Mouse (Mus musculus): Measurements from ENCODE around the gene Pip4k2a.

Pip4k2a gene

DNA sequence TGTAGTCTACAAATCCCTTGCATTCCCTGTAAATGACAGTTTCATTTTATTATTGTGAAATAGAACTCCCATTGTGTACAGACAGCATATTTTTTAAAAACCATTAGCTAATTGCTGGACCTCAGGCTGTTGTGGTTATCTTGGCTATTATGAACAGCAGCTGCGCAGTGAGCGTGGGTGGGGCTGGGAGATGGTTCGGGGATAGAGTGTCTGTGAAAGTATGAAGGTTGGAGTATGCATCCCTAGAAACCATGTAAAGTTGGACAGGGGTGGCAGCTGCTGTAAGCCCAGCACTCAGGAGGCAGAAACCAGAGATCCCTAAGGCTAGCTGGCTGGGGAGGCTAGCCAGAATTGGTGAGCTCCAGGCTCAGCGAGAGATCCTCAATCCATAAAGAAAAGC is 158.4 kb downstream of the Pip4k2a start:
- no peak for DNase-seq (ENCODE audit: low read depth)

DNA sequence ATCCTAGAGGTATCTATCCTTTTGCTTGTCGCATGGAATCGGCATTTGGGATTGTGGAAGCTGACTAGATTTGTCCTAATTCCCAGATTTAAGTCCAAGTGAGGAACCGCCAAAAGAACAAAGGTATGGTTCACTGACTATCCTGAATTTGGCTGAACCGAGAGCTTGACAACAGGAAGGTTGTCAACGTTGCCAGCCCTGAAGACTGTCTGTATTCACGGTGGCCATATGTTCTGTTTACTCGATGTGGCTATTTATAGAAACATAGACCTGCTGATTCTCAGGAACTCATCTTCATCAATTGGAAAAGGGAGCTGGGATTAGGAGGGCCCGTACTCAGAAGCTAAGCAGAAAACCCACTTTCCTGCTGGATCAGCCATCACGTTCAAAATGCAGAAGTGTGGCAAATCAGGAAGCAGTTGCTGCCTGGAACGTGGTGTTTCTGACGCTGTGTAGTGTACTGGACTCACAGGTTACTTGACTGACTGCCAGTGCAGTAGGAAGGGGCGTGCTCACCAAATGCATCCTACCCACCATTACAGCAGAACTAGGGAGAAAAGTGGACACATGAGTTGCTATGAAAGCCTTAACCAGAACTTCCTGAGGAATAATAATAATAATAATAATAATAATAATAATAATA is 162.5 kb downstream of the Pip4k2a start:
- DNase-seq (ENCODE audit: low read depth), result no peak

DNA sequence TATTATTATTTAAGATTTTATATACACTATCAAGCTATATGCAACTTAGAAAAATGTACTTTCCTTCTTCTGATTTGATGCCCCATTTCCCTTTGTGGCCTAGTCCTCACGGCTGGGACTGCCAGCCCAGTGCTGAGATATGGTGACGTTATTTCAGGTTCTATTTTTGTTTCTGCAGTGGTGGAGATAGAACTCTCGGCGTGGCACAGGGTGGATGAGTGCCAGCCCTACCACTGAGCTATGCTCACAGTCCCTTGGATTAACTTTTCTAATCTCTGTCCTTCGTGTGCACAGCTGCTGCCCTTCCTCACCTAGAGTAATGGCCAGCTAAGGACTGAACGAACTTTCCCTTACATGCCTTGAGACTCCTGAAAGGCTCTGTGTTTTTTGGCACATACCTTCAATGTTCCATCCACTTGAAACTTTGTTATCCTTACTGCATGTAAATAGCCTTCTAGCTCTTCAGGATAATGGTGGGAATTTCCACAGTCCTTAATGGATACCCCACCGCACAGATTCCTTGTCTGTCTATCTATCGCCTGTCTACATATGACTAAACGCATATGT is 164.8 kb downstream of the Pip4k2a start:
- DNase-seq (ENCODE audit: low read depth), result no peak

DNA sequence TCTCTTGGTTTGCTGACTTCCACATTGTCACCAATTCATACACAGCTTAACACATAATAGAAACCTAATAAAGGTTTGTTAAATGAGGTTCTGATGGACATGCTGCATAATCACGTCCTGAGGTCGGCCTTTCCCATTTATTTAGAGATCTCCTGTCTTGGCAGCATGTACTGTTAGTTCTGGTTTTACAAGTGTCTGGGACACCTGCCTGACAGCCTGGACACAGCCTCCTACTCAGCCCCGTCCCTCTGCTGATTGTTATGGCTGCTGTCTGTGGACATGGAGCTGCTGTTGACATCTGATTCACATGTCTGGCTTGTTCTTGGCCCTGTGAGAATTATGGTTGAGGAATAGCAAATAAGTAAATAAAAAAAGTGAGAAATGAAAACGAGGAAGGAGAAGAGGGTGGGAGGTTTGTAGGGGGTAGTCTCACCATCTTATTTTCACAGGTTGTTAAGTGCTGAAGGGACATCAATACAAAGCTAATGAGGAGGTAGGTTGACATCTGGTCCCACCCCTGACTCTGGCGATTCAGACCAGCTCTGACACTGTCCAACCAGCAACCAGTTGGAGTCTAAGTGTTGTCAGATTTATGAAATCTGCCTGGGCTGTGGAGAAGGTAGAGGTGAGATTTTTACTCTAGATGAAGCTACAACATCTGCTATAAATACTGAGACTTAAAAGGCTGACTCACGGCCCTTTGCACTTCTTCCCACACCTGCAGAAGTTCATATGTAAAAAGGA is 166.7 kb downstream of the Pip4k2a start:
- no peak for DNase-seq (ENCODE audit: low read depth)

DNA sequence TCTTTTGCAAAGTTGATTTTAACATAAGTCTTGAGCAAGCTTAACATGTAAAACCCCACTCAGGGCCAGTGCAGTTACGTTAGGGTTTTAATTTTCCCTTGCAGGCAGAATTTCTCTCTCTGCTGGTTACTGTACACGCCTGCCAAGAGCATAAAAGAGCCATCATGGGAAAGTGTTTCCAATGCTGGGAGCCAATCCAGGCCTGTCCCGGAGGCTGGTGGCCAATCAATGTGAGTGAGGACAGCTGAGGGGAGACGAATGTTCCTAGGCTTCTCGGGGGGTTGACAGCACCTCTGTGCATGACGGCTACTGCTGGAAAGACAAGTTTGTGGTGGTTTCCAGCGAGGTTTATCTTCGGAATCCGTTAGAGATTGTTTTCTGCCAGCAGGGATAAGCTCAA is 175.2 kb downstream of the Pip4k2a start:
- DNase-seq (ENCODE audit: low read depth), result no peak

DNA sequence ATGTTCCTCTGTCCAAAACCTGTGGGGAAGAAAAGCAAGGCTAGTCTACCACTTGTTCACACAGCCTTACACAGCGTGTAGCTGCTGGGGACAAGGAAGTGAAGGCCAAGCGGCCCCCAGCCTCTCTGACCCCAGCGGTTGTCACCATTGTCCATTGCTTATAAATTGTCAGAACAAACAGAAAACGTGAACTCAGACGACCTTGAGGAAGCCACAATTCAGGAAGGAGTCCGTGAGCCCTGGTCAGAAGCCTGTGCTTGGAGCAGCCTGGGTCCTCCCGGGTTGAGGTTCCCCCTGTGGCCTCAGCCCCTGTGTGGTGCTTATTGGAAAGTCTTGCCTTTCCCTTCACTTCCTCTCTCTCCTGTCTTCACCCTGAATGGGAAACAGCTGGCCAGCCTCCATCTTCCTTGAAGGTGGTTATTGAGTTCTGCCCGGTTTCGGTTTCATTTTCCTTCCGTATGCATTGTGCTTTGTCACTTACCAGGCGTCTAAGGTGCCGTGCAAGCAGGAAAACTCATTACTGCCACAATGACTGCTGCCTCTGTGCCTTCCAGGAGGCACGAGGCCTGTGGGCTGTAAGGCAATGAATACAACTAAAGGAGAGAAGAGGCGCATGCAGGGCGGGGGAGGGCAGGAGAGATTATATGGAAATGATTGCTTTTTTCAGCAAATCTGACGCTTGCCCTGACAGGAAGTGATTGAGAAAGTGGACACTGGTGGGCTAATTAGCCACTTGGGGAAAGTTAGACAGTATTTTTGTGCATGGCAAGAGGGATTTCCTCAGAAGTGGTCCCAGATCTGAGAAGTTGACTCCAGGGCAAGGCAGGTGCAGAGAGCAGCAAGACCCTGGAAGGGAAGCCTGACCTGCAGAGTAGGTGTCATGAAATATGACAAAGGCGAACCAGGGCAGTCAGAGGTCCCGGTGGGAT is 176.2 kb downstream of the Pip4k2a start:
- DNase-seq (ENCODE audit: low read depth), result peak; percentile 28

DNA sequence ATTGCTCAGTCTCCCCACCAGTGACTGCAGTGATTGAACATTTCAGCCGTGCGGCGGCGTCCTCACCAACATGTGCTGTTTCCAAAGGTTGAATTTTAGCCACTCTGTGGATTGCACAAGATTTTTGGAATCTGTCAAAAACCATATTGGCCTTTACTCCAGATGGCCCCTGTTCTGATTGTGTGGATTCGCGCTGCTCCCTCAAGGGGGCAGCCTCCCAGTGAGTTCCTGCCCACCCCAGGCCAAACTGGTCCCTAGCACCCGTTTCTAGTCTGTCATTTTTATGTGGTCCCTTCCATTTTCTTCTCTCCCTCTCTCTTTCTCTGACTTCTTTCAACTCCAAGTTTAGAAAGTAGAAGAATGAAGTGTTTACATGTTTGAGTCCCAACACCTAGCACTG is 178.4 kb downstream of the Pip4k2a start:
- DNase-seq (ENCODE audit: low read depth), result no peak

DNA sequence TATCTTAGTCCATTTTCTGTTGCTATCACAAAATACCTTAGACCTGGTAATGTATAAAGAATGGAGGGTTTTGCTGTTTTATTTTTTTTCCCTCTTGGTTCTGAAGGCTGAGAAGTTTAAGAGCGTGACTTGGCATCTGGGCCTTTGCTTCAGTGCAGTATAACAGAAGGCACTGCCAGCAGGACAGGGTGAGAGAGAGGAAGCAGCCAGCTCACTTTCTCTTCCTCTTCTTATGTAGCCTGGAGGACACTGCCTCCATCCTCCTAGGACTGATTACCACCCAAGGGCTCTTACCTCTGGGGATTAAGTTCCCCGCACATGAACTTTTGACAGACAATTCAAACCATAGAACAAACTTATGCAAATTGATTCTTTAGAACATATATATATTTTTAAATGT is 181.9 kb downstream of the Pip4k2a start:
- DNase-seq (ENCODE audit: low read depth), result no peak

DNA sequence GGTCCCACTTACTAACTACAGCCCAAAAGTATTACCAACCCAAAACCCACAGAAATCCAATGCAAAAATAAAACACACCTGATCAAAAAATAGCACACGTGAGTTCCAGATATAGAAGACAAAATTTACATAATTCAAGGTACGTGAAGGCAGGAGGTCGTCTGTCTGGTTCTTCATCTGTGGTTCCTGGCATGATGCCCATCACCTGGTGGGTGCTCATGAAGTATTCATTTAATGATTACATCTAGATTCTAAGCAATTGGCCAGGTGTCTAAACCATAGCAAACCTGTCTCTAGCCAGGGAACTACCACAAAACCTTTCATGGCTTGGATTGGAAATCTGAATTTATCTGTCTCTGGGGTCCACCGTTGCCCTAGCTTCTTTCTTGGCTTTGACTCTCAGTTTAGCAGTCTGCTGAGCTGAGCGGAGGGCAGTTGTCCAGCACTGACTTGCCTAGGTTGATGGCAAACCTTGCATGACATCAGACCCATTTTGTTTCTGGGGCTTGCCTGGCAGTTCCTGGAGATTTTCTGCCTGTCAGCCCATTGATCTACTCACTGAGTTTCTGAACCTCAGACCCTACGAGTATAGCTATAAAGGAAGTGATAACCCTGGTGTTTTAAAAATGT is 182.5 kb downstream of the Pip4k2a start:
- DNase-seq (ENCODE audit: low read depth), result no peak

DNA sequence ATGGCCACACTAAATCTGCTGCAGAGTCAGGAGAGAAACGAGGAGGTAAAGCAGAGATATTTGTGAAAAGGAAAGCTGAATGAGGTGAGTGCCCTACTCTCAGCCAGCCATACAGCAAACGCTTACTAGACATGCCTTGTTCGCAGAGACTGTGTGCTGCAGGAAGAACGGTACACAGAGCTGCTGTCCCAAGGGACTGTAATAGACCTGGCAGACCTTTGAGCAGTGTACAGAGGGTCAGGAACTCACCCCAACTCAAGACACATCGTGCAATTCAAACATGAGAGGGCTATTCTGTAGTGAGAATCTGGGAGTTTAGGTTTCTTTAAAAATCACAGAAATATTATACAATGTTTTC is 183.5 kb downstream of the Pip4k2a start:
- DNase-seq (ENCODE audit: low read depth), result no peak

DNA sequence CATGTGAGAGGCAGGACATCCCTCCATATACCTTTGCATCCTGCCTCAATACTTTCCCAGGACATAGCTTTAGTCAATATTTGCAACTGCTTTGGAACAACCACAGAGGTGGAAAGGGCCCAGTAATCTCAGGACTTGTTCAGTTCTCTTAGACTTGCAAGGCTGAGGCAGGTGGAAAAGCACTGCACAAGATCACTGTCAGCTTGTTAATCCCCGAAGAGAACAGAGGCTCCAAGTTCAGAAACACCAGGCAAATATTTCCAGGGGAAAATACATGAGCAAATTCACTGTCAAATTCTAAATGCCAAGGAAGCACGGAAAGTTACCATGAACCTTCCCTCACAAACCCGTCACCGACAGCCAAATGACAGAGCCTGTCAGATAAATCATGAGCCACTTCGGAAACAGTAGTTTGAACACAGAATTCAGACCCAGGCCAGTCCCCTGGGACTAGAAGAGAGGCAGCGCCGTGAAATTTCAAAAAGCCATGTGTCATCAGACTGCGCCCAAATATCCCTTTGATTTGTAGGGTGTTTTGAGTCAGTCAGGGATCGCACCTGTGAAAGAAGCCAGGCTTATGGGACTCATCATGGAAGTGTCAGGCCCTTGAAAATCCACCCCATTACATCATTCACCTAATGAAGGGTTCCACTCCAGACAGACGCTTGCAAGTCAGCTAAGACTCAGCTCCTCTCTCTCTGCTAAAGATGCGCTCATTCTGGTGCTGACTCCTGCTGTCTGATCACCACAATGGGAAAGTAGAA is 184.1 kb downstream of the Pip4k2a start:
- DNase-seq (ENCODE audit: low read depth), result no peak

DNA sequence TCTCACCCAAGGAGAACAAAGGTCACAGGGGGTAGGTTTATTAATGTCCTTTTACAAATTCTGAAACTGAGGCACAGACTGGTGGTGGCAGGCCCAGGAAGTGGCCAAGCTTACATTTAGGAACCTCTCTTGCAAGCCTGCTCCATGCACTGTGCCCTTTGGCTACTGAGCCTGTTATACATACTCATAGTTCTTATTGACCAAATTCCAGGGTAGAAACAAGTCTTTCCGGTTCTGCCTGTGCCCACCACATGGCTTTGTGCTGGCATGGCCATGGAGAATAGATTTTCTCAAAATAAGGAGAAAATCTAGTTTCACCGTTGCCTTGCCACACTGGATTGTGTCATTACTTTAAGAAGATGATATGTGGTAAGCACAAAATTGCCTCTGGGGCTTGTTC is 190.0 kb downstream of the Pip4k2a start:
- no peak for DNase-seq (ENCODE audit: low read depth)

DNA sequence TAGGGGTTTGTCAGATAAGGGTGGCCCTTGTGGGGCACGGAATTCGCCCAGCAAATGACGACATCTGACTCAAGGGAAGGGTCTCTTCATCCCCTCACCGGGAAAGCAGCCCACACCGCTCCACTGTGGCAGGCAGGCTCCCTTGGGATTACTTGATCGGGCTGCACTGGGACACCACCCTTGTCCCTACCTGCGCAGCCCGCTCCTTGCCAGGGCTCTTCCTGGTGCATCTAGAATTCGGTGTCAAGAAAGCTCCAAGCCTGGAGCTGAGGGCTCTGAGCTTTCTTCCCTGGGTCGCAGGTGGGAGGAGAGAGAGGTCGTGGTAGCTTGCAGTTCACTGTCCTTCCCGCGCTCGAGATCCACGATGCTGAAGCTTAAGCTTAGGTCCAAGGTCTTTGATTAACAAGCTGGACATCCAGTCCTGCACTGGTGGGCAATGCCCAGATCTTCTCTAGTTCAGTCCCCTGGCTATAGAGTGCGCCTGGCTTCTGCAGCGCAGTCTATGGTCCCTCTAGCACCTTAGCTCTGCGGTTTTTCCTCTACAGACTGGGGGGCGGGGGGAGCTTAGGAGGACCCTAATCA is 196.6 kb downstream of the Pip4k2a start:
- no peak for DNase-seq (ENCODE audit: low read depth)

DNA sequence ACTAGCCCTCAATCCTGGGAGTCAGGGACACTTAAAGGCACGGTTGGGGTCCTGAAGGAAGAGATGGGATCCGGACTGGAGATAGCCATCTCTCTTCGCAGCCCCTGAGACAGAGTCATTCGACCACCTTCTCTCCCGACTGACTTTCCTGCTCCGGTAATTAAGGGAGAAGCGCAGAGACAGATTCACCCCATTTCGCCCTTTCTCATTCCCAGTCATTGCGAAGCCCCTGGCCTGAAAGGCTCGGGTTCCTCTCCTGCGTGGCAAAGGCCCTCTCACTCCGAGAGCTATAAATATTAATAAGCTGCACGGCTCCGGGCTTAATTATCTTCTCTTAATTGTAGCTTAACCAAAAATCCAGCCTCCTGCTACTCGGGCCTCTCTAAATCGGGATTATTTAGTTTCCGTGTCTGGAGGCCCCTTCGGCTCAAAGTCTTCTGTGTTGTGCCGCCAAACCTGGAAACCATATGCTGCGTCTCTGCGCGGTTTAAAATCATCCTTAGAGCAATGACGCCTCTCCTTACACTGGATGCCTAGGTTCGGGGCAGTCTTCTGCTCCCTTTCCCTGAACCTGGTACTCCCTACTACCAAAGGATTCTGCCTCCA is 197.2 kb downstream of the Pip4k2a start:
- DNase-seq (ENCODE audit: low read depth), result no peak

DNA sequence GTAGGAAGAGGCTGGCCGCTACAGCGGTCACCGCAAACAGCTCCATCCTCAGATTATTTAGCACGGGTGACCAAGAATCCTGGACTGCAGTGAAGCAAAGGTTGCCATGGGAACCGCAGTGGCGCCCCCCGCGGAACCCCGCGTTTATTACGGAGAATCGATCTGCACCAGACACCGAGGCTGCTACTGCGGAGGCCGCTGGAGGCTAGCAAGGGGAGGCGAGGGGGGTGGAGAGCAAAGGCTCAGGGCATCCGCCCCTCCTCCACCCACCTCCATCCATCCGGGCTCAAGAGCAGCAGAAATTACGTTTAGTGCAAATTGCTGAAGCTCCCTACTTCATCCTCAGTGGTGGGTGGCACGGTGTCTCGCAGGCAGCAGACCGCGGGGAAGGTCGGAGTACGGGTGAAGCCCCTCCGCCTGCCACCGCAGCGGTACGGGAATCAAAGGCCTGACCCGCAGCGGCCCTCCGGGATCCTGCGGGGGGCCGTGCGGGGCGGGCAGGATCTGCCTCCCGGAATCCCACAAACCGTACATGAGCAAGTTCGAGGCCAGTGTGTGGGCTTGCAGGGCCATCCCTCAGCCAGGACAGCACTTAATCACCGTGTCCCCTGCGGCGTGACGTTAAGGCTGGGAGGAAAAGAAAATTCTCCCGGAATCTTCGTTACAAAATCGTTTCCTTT is 197.8 kb downstream of the Pip4k2a start:
- DNase-seq (ENCODE audit: low read depth), result no peak

DNA sequence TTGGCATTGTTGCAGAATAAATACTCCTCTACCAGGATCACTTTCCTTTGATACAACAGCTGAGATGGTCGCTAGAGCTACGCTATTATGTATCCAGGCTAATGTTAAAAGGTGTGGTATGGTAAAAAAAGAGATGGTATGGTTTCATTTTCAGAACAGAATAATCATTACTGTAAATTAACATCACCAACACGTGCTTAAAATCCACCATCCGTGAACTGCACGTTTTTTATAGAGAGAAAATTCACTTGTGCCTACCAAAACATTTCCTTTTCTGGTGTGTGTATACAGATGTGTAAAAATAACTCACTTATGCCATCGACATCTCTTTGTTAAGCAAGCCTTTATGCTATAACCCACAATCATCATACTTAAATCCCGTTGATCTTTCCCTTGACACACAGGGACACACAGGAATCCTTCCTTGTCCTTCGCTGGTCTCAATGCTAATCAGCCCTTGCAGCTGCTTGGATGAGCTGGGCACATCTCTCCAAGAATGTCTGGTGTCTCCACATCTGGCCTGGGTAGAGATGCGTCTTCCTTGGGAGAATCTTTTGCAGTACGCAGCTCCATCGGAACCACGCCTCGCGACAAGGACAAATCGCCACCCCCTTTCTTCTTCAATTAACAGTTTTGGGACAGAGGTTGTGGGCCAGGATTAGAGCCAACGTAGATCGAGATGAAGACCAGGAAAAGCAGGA is 198.5 kb downstream of the Pip4k2a start:
- no peak for DNase-seq (ENCODE audit: low read depth)

DNA sequence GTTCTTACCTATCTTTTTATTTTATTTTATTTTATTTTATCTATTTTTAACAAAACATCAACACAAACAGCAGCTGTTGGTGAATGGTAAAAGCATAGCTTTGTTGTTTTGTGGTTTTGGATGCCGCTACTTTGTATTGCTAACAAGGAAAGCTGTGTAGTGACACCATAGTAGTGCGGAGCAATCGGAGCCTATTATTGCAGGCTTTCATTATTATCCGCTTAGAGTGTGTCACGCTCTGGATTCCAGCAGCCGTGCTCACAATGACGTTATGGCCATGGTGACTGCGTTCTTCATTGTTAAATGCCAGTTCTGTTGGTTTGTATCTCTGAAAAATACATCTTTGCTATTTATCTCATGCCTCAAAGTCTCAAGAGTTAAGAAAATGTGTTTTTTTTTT is 200.2 kb downstream of the Pip4k2a start:
- no peak for DNase-seq (ENCODE audit: low read depth)

DNA sequence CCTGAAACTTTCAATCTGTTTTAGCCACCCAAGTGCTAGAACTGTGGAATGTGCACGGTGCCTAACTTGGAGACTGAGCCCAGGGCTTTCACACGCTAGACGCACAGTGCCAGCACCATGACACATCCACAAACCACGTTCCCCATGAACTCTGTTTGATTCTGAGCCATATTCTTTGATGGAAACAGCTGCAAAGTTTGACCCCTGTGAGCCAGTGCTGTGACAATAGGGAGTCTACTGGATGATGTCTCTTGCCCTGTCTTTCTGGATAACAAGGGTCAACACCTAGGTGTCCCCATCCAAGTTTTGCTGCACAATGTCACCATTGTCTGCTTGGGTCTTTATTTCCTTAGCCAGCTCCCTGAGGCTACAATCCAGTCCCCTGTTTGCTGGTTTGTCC is 203.7 kb downstream of the Pip4k2a start:
- DNase-seq (ENCODE audit: low read depth), result no peak

All from c-Kit-positive CD71-positive TER-119-negative erythroid progenitor cells, embryonic 14.5 days (primary cell).